Mouse (Mus musculus) embryonic facial prominence, embryonic 15.5 days (tissue): ENCODE data around the gene Sla2. TPM values are rescaled to one million over a fixed set of nuclear protein-coding genes. Genes with fewer than 3 reads are reported as not detected.
"Not testable (repeated sequence)": the region's sequence is repeated elsewhere in the genome, so short reads cannot be mapped to it uniquely, and the experiment has no call there.

ENCODE experiments used
- ATAC-seq: fragments of 200-750 bp; cut with Nextera tagmentation; 2 replicates; pipeline ENCODE4 v1.8.0; 2017; ENCODE audit warnings: low read depth, moderate TSS enrichment; ENCODE audit not compliant: insufficient number of reproducible peaks, low FRiP score, low TSS enrichment
- H3K27ac ChIP-seq: fragments of 300-500 bp; sonication (generic); replicated peaks from 2 replicates; pipeline ENCODE4 v1.5.1; 2015; ENCODE audit warnings: mild to moderate bottlenecking, inconsistent platforms
- H3K27me3 ChIP-seq: fragments of 300-500 bp; sonication (generic); 2 replicates; pipeline ENCODE4 v1.6.1; 2015; ENCODE audit warnings: inconsistent platforms
- H3K36me3 ChIP-seq: fragments of 300-500 bp; sonication (generic); 2 replicates; pipeline ENCODE4 v1.6.1; 2015; ENCODE audit warnings: mild to moderate bottlenecking, inconsistent platforms
- H3K4me1 ChIP-seq: fragments of 300-500 bp; sonication (generic); 2 replicates; pipeline ENCODE4 v1.6.1; 2015; ENCODE audit warnings: inconsistent platforms
- H3K4me2 ChIP-seq: fragments of 300-500 bp; sonication (generic); replicated peaks from 2 replicates; pipeline ENCODE4 v1.6.1; 2015; ENCODE audit warnings: mild to moderate bottlenecking, inconsistent platforms
- H3K4me3 ChIP-seq: fragments of 300-500 bp; sonication (generic); replicated peaks from 2 replicates; pipeline ENCODE4 v1.5.1; 2015; ENCODE audit warnings: mild to moderate bottlenecking, inconsistent platforms
- H3K9ac ChIP-seq: fragments of 300-500 bp; sonication (generic); 2 replicates; pipeline ENCODE4 v1.6.1; 2015; ENCODE audit warnings: inconsistent platforms
- H3K9me3 ChIP-seq: fragments of 300-500 bp; sonication (generic); replicated peaks from 2 replicates; pipeline ENCODE4 v1.6.1; 2016; ENCODE audit warnings: inconsistent platforms
- WGBS: fragments of 180-500 bp; shearing (Covaris S2); methylation state at CpG from one replicate; pipeline ENCODE4 v1.1.7; 2015; 5-methylcytosine and 5-hydroxymethylcytosine counted together
- polyA plus RNA-seq: library from polyadenylated mRNA; unstranded; fragments of >200 nt; fragmentation: Nextera tagmentation; extraction: Ambion mirVana; gene quantifications from 2 replicates; pipeline ENCODE4 v1.2.1, GENCODE M21; 2015

The Sla2 gene
- polyA plus RNA-seq, 1 experiment from 2014 or later = 0.52 TPM

GRCm38 (mm10) chr2:156923057-156923456 is 36.1 kb upstream of the Sla2 start:
- H3K36me3 ChIP-seq = 0 out of 2 replicates have a peak, but pooled peaks cover 9% of the 10 kb centered on the region
- peaks cover 11% of the 10 kb centered on the region; the same call in 1 of the 2 replicates for H3K4me1 ChIP-seq
- no peaks in the 10 kb centered on the region for H3K27me3 ChIP-seq
- no peak overlapping the region for H3K9ac ChIP-seq
- H3K4me2 ChIP-seq = no peak overlapping the region
- 78% methylated on average over 5 of the region's 5 CpGs for WGBS
- ATAC-seq = no peak
- no peak overlapping the region for H3K27ac ChIP-seq
- no peaks in the 10 kb centered on the region for H3K9me3 ChIP-seq
- H3K4me3 ChIP-seq = no peak overlapping the region

- no peaks in the 10 kb centered on the region for H3K36me3 ChIP-seq
Observed at GRCm38 (mm10) chr2:156919796-156920195, 32.8 kb upstream of the Sla2 start.

GRCm38 (mm10) chr2:156919191-156919590 is 32.2 kb upstream of the Sla2 start:
- H3K36me3 ChIP-seq, H3K4me3 ChIP-seq, H3K4me1 ChIP-seq, H3K27me3 ChIP-seq, H3K27ac ChIP-seq, H3K4me2 ChIP-seq, H3K9ac ChIP-seq, ATAC-seq, H3K9me3 ChIP-seq: not testable (repeated sequence)
- WGBS = 84% methylated on average over 11 of the region's 11 CpGs

More at GRCm38 (mm10) chr2:156919796-156920195, 32.8 kb upstream of the Sla2 start:
- no peak overlapping the region for H3K4me2 ChIP-seq
- 61% methylated on average over 2 of the region's 2 CpGs for WGBS
- no peaks in the 10 kb centered on the region for H3K27me3 ChIP-seq
- ATAC-seq = no peak
- no peaks in the 10 kb centered on the region for H3K9me3 ChIP-seq
- no peak overlapping the region for H3K4me3 ChIP-seq
- peaks cover 8% of the 10 kb centered on the region; the same call in 1 of the 2 replicates for H3K4me1 ChIP-seq
- H3K9ac ChIP-seq = no peak overlapping the region
- no peak overlapping the region for H3K27ac ChIP-seq

- no peak for ATAC-seq
- no peaks in the 10 kb centered on the region for H3K9me3 ChIP-seq
- no peaks in the 10 kb centered on the region for H3K4me1 ChIP-seq
- H3K9ac ChIP-seq = no peak overlapping the region
- H3K27ac ChIP-seq = no peak overlapping the region
- H3K4me2 ChIP-seq = no peak overlapping the region
- H3K27me3 ChIP-seq = no peaks in the 10 kb centered on the region
- WGBS = 44% methylated on average over 4 of the region's 4 CpGs
- no peak overlapping the region for H3K4me3 ChIP-seq
- H3K36me3 ChIP-seq = no peaks in the 10 kb centered on the region
Observed at GRCm38 (mm10) chr2:156918562-156918961, 31.6 kb upstream of the Sla2 start.

- Histone ChIP-seq H3K4me2 (no peak overlapping the region), H3K9me3 (no peaks in the 10 kb centered on the region), H3K27me3 (no peaks in the 10 kb centered on the region), H3K36me3 (no peaks in the 10 kb centered on the region), H3K4me3 (no peak overlapping the region), H3K27ac (no peak overlapping the region), H3K4me1 (no peaks in the 10 kb centered on the region), H3K9ac (no peak overlapping the region)
- 69% methylated on average over 3 of the region's 3 CpGs for WGBS
- ATAC-seq = no peak
Observed at GRCm38 (mm10) chr2:156916419-156917125, 29.6 kb upstream of the Sla2 start.

GRCm38 (mm10) chr2:156915559-156915958 is 28.6 kb upstream of the Sla2 start:
- H3K9me3 ChIP-seq = no peaks in the 10 kb centered on the region
- 68% methylated on average over 3 of the region's 3 CpGs for WGBS
- H3K27me3 ChIP-seq = no peaks in the 10 kb centered on the region
- no peak overlapping the region for H3K27ac ChIP-seq
- no peak overlapping the region for H3K9ac ChIP-seq
- H3K36me3 ChIP-seq = no peaks in the 10 kb centered on the region
- no peaks in the 10 kb centered on the region for H3K4me1 ChIP-seq
- H3K4me2 ChIP-seq = no peak overlapping the region
- H3K4me3 ChIP-seq = no peak overlapping the region
- ATAC-seq = no peak

GRCm38 (mm10) chr2:156913191-156913590 is 26.2 kb upstream of the Sla2 start:
- no peak for ATAC-seq
- WGBS = 53% methylated on average over 5 of the region's 5 CpGs
- Histone ChIP-seq H3K27me3 (no peaks in the 10 kb centered on the region), H3K4me1 (no peaks in the 10 kb centered on the region), H3K4me2 (no peak overlapping the region), H3K9ac (no peak overlapping the region), H3K4me3 (no peak overlapping the region), H3K36me3 (no peaks in the 10 kb centered on the region), H3K27ac (no peak overlapping the region), H3K9me3 (no peaks in the 10 kb centered on the region)

- H3K4me2 ChIP-seq, H3K27ac ChIP-seq, H3K4me3 ChIP-seq, H3K4me1 ChIP-seq, ATAC-seq, H3K36me3 ChIP-seq, H3K9ac ChIP-seq, H3K9me3 ChIP-seq, H3K27me3 ChIP-seq: not testable (repeated sequence)
- WGBS = 32% methylated on average over 4 of the region's 4 CpGs
Observed at GRCm38 (mm10) chr2:156905931-156906330, 18.9 kb upstream of the Sla2 start.

GRCm38 (mm10) chr2:156904976-156905717 is 18.2 kb upstream of the Sla2 start:
- Histone ChIP-seq H3K4me3 (no peak overlapping the region), H3K4me2 (no peak overlapping the region), H3K9me3 (no peaks in the 10 kb centered on the region), H3K27me3 (no peaks in the 10 kb centered on the region), H3K27ac (no peak overlapping the region), H3K36me3 (no peaks in the 10 kb centered on the region), H3K4me1 (no peaks in the 10 kb centered on the region), H3K9ac (no peak overlapping the region)
- no peak for ATAC-seq
- WGBS = 19% methylated on average over 6 of the region's 6 CpGs

- Histone ChIP-seq H3K9ac (no peak overlapping the region), H3K9me3 (no peaks in the 10 kb centered on the region), H3K4me3 (no peak overlapping the region), H3K4me2 (no peak overlapping the region), H3K4me1 (no peaks in the 10 kb centered on the region), H3K27ac (no peak overlapping the region), H3K36me3 (no peaks in the 10 kb centered on the region), H3K27me3 (no peaks in the 10 kb centered on the region)
- WGBS = 28% methylated on average over 2 of the region's 2 CpGs
- no peak for ATAC-seq
Observed at GRCm38 (mm10) chr2:156903367-156903766, 16.4 kb upstream of the Sla2 start.

GRCm38 (mm10) chr2:156902411-156902810 is 15.4 kb upstream of the Sla2 start:
- 78% methylated on average over 4 of the region's 4 CpGs for WGBS
- not testable (repeated sequence) for H3K9me3 ChIP-seq, H3K4me1 ChIP-seq, H3K4me2 ChIP-seq, H3K9ac ChIP-seq, H3K27ac ChIP-seq, H3K4me3 ChIP-seq, H3K27me3 ChIP-seq, H3K36me3 ChIP-seq, ATAC-seq
